16 mouse cellular contexts compared by ENCODE assay signal in the genomic region with DNA sequence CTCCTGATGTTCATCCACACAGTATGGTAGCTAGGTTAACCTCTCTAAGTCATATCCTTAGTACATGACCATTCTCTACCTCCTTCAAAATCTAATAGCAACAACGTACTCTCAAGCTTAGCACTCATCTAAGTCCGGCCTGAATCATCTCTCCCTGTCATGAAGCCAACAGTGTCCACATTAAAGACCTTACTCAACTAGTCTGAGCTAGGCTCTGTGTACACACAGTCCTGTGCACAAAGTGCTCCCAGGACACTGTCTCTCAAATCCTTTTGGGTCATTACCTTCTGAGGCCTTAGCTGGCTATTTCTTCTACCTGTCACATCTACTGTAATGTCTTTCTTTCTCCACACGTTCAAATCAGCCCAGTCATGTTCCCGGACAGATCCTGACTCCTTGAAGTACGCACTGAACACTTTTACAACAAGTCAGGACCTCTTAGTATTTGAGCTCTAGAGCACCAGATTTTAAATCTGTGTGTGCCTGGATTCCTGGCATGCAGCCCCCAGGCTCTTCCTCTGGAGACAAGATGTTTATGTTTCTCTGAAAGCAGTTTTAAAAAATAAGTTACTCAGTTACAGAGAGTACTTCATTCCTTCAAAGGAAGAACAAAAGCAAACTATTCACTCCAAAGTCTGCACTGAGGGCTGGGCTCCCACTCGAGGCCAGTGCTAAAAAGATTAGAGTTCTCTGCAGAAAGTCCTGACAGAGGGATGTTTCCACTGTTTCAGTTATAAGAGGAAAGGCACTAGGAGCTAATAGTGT. TPM values are rescaled to one million over a fixed set of nuclear protein-coding genes. Genes with fewer than 3 reads are reported as not detected.
DNase-seq lines count a peak whose midpoint lies in the region; ATAC-seq and TF ChIP-seq lines count a peak whose summit lies in the region.
"Had no signal": no experiment of that assay in that cellular context is flagged by ENCODE, and none has a peak within 500 bp of the region (broad histone marks: within the 10 kb centered on the region; RNA-seq: fewer than 3 reads in every experiment).

No protein-coding gene starts in this region.

- no peak for ATAC-seq in kidney, embryonic 14.5 days (ENCODE audit: low FRiP score, low TSS enrichment)
- ATAC-seq in liver, embryonic 15.5 days (ENCODE audit: insufficient read depth) = no peak
- ATAC-seq: midbrain, embryonic 16.5 days had no signal

- H3K27ac ChIP-seq in kidney, embryonic 14.5 days (ENCODE audit: low read depth, low read length) = no peak overlapping the region
- H3K27ac ChIP-seq in kidney, adult 2 months (ENCODE audit: insufficient read depth, low read depth, low read length) = peak overlapping the region; percentile 28; the same call in 1 of the 2 replicates
- H3K27ac ChIP-seq in liver, embryonic 15.5 days (replicated peaks) = peak overlapping the region; percentile 38; the same call in 1 of the 2 replicates
- no peak overlapping the region for H3K27ac ChIP-seq in cerebellum, adult 2 months (ENCODE audit: insufficient read depth, low read length)
- H3K27ac ChIP-seq: heart, embryonic 13.5 days; hindbrain, embryonic 12.5 days; macrophage had no signal

- H3K4me3 ChIP-seq in kidney, embryonic 14.5 days (ENCODE audit: low read length) = no peak overlapping the region
- H3K4me3 ChIP-seq in kidney, adult 2 months (ENCODE audit: insufficient read depth, low read depth, low read length) = no peak overlapping the region
- H3K4me3 ChIP-seq in liver, embryonic 15.5 days (replicated peaks) = no peak overlapping the region
- no peak overlapping the region for H3K4me3 ChIP-seq in cerebellum, adult 2 months (replicated peaks; ENCODE audit: insufficient read depth, low read depth, low read length)
- H3K4me3 ChIP-seq: heart, embryonic 13.5 days; hindbrain, embryonic 12.5 days had no signal

- no peak overlapping the region for H3K4me2 ChIP-seq in kidney, embryonic 14.5 days (replicated peaks; ENCODE audit: low read depth, low read length)
- H3K4me2 ChIP-seq in liver, embryonic 15.5 days = no peak overlapping the region
- H3K4me2 ChIP-seq: heart, embryonic 13.5 days; hindbrain, embryonic 12.5 days had no signal

- no peaks in the 10 kb centered on the region for H3K27me3 ChIP-seq in kidney, embryonic 14.5 days (ENCODE audit: control insufficient read depth, insufficient read depth, low read length)
- no peaks in the 10 kb centered on the region for H3K27me3 ChIP-seq in kidney, adult 2 months (replicated peaks; ENCODE audit: control insufficient read depth, insufficient read depth, low read length)
- H3K27me3 ChIP-seq in liver, embryonic 15.5 days = no peaks in the 10 kb centered on the region
- no peaks in the 10 kb centered on the region for H3K27me3 ChIP-seq in cerebellum, adult 2 months (ENCODE audit: control insufficient read depth, insufficient read depth, low read length)
- H3K27me3 ChIP-seq: heart, embryonic 13.5 days; hindbrain, embryonic 12.5 days had no signal

- peak; percentile 26 for DNase-seq in kidney, adult 11 months
- DNase-seq in NIH3T3 (ENCODE audit: low read depth) = peak; percentile 9
- DNase-seq in kidney, adult 2 months = peak; percentile 57
- DNase-seq in cerebellum, adult 2 months = no peak
- DNase-seq in layer of hippocampus, postnatal 25 days (ENCODE audit: extremely low spot score in 1 of 2, low spot score in 1 of 2) = no peak
- DNase-seq in right cerebral cortex, postnatal 25 days = no peak
- DNase-seq: adrenal gland, adult 8-10 months; cerebellum, adult 9-10 months; embryo, embryonic 11 days; gastrocnemius, postnatal 36 days had no signal

- 61% methylated on average over 6 of the region's 6 CpGs for WGBS in kidney, embryonic 14.5 days
- WGBS in kidney, adult 2 months = 38% methylated on average over 6 of the region's 6 CpGs
- WGBS in liver, embryonic 15.5 days (ENCODE audit: insufficient replicate concordance) = 50% methylated on average over 6 of the region's 6 CpGs
- 68% methylated on average over 6 of the region's 6 CpGs for WGBS in cerebellum, adult 2 months

- TF ChIP-seq CTCF in kidney, adult 2 months (conservative IDR thresholded peaks at IDR 0.05; ENCODE audit: insufficient read depth, insufficient read length, low read depth, low read length) = no peak
- no peak for TF ChIP-seq CTCF in cerebellum, adult 2 months (IDR thresholded peaks at IDR 0.05; ENCODE audit: borderline replicate concordance, insufficient read depth, low read depth, low read length)

- H3K36me3 ChIP-seq in kidney, embryonic 14.5 days (ENCODE audit: control insufficient read depth, insufficient read depth, low read length) = no peaks in the 10 kb centered on the region
- H3K36me3 ChIP-seq in kidney, adult 2 months (ENCODE audit: control insufficient read depth, insufficient read depth, low read length) = no peaks in the 10 kb centered on the region
- H3K36me3 ChIP-seq in liver, embryonic 15.5 days (replicated peaks) = no peaks in the 10 kb centered on the region
- H3K36me3 ChIP-seq: heart, embryonic 13.5 days; hindbrain, embryonic 12.5 days had no signal

- H3K9ac ChIP-seq in kidney, embryonic 14.5 days (ENCODE audit: low read depth, low read length) = no peak overlapping the region
- no peak overlapping the region for H3K9ac ChIP-seq in liver, embryonic 15.5 days
- H3K9ac ChIP-seq: heart, embryonic 13.5 days; hindbrain, embryonic 12.5 days had no signal

- TF ChIP-seq POLR2A in kidney, adult 2 months (IDR thresholded peaks at IDR 0.05; ENCODE audit: low read depth, low read length) = no peak
- no peak for TF ChIP-seq POLR2A in cerebellum, adult 2 months (IDR thresholded peaks at IDR 0.05; ENCODE audit: borderline replicate concordance, insufficient read depth, low read length)

- H3K9me3 ChIP-seq in kidney, embryonic 14.5 days (ENCODE audit: control insufficient read depth, low read length) = no peaks in the 10 kb centered on the region
- no peaks in the 10 kb centered on the region for H3K9me3 ChIP-seq in liver, embryonic 15.5 days (replicated peaks)
- H3K9me3 ChIP-seq: heart, embryonic 13.5 days; hindbrain, embryonic 12.5 days had no signal

- H3K4me1 ChIP-seq in kidney, embryonic 14.5 days (ENCODE audit: control insufficient read depth, insufficient read depth, low read length) = no peaks in the 10 kb centered on the region
- H3K4me1 ChIP-seq in kidney, adult 2 months (ENCODE audit: control insufficient read depth, insufficient read depth, low read length) = peaks cover 15% of the 10 kb centered on the region; the same call in 1 of the 2 replicates
- H3K4me1 ChIP-seq in liver, embryonic 15.5 days (replicated peaks) = peaks cover 8% of the 10 kb centered on the region
- H3K4me1 ChIP-seq in cerebellum, adult 2 months (ENCODE audit: control insufficient read depth, insufficient read depth, low read length) = no peaks in the 10 kb centered on the region
- H3K4me1 ChIP-seq: heart, embryonic 13.5 days; hindbrain, embryonic 12.5 days had no signal

RNA-seq across cellular contexts. Expression of gene Elovl2, which starts 7.5 kb away (rescaled TPM):
- polyA plus RNA-seq in kidney, embryonic 14.5 days (2014; fragmentation: Nextera tagmentation; extraction: Ambion mirVana) = 8.7 and 13.2 TPM in 2 replicates
- 31.7 and 34.6 TPM in 2 replicates for polyA plus RNA-seq in kidney, adult 2 months (2012; rRNA removed)
- 42.5 and 44.7 TPM in 2 replicates for polyA plus RNA-seq in liver, embryonic 15.5 days (2015; fragmentation: Nextera tagmentation; extraction: Ambion mirVana)
- polyA plus RNA-seq in cerebellum, adult 2 months (2012; rRNA removed) = 18.5 and 20.0 TPM in 2 replicates
- 10 to 100 TPM; 21.9 to 22.4 TPM for total RNA-seq in layer of hippocampus, postnatal 25 days (2021)

RNA-seq across cellular contexts. Expression of gene Smim13, which starts 36.9 kb away (rescaled TPM):
- polyA plus RNA-seq in kidney, embryonic 14.5 days (2014; fragmentation: Nextera tagmentation; extraction: Ambion mirVana) = 7.2 and 11.0 TPM in 2 replicates
- 3.0 and 3.7 TPM in 2 replicates for polyA plus RNA-seq in kidney, adult 2 months (2012; rRNA removed)
- 4.1 and 4.6 TPM in 2 replicates for polyA plus RNA-seq in liver, embryonic 15.5 days (2015; fragmentation: Nextera tagmentation; extraction: Ambion mirVana)
- 70.5 and 76.2 TPM in 2 replicates for polyA plus RNA-seq in cerebellum, adult 2 months (2012; rRNA removed)
- total RNA-seq in layer of hippocampus, postnatal 25 days (2021) = 100 to 1,000 TPM; 140 to 149 TPM

Comparison
In these comparisons a context has a peak if more than half of its experiments do, and no peak if none do; other contexts are left out.
1. H3K27ac ChIP-seq: peak in kidney, adult 2 months (single experiment) and liver, embryonic 15.5 days (single experiment); none in kidney, embryonic 14.5 days (single experiment) and cerebellum, adult 2 months (single experiment).
2. DNase-seq: peak in kidney, adult 11 months (single experiment), NIH3T3 (single experiment) and kidney, adult 2 months (single experiment); none in cerebellum, adult 2 months (0 of 2), layer of hippocampus, postnatal 25 days (0 of 2) and right cerebral cortex, postnatal 25 days (single experiment).